Comparison of ENCODE assay signal across 8 mouse cellular contexts in genomic region chr19:44582638-44583309, GRCm38 (mm10). TPM values are rescaled to one million over a fixed set of nuclear protein-coding genes. Genes with fewer than 3 reads are reported as not detected.
DNase-seq lines count a peak whose midpoint lies in the region; ATAC-seq and TF ChIP-seq lines count a peak whose summit lies in the region.

No protein-coding gene starts in this region.

- H3K9me3 ChIP-seq in embryonic facial prominence, embryonic 14.5 days (ENCODE audit: control insufficient read depth, low read length) = no peaks in the 10 kb centered on the region
- H3K9me3 ChIP-seq in kidney, embryonic 14.5 days (ENCODE audit: control insufficient read depth, low read length) = no peaks in the 10 kb centered on the region
- no peaks in the 10 kb centered on the region for H3K9me3 ChIP-seq in limb, embryonic 14.5 days (ENCODE audit: control insufficient read depth, low read length)

- DNase-seq in 416B (ENCODE audit: low read depth) = peak; percentile 83
- peak; percentile 87 to 91 for DNase-seq in adrenal gland, postnatal 4 days (ENCODE audit: low spot score in 2 of 2)
- DNase-seq in embryonic facial prominence, embryonic 14.5 days (ENCODE audit: low spot score) = peak; percentile 86
- peak; percentile 73 to 87 for DNase-seq in heart, adult 9 months (ENCODE audit: low spot score in 2 of 2)
- DNase-seq in limb, embryonic 14.5 days (ENCODE audit: low spot score) = peak; percentile 86
- peak; percentile 76 to 84 for DNase-seq in monocyte, adult 2 months (ENCODE audit: low read depth in 1 of 2, low spot score in 2 of 2)
- peak; percentile 76 to 86 for DNase-seq in spleen, postnatal 14 days (ENCODE audit: low spot score in 2 of 2)

- H3K4me2 ChIP-seq in embryonic facial prominence, embryonic 14.5 days (ENCODE audit: low read depth, low read length) = no peak overlapping the region
- H3K4me2 ChIP-seq in kidney, embryonic 14.5 days (replicated peaks; ENCODE audit: low read depth, low read length) = no peak overlapping the region
- H3K4me2 ChIP-seq in limb, embryonic 14.5 days (replicated peaks; ENCODE audit: low read depth, low read length, severe bottlenecking) = no peak overlapping the region

- ATAC-seq in embryonic facial prominence, embryonic 14.5 days (ENCODE audit: low read depth) = peak; percentile 87
- ATAC-seq in kidney, embryonic 14.5 days (ENCODE audit: low FRiP score, low TSS enrichment) = peak; percentile 86
- peak; percentile 77 for ATAC-seq in limb, embryonic 14.5 days (ENCODE audit: low FRiP score, low read depth)

- H3K9ac ChIP-seq in embryonic facial prominence, embryonic 14.5 days (ENCODE audit: low read depth, low read length) = no peak overlapping the region
- no peak overlapping the region for H3K9ac ChIP-seq in kidney, embryonic 14.5 days (ENCODE audit: low read depth, low read length)
- no peak overlapping the region for H3K9ac ChIP-seq in limb, embryonic 14.5 days (ENCODE audit: low read depth, low read length, severe bottlenecking)

- H3K27me3 ChIP-seq in embryonic facial prominence, embryonic 14.5 days (replicated peaks; ENCODE audit: control insufficient read depth, insufficient read depth, low read length) = peaks cover 29% of the 10 kb centered on the region
- H3K27me3 ChIP-seq in kidney, embryonic 14.5 days (ENCODE audit: control insufficient read depth, insufficient read depth, low read length) = 0 out of 2 replicates have a peak, but pooled peaks cover 3% of the 10 kb centered on the region
- no peaks in the 10 kb centered on the region for H3K27me3 ChIP-seq in limb, embryonic 14.5 days (ENCODE audit: control insufficient read depth, insufficient read depth, low read length)

- no peak overlapping the region for H3K27ac ChIP-seq in embryonic facial prominence, embryonic 14.5 days (replicated peaks; ENCODE audit: low read depth, low read length)
- H3K27ac ChIP-seq in kidney, embryonic 14.5 days (ENCODE audit: low read depth, low read length) = no peak overlapping the region
- H3K27ac ChIP-seq in limb, embryonic 14.5 days (replicated peaks; ENCODE audit: low read depth, low read length) = no peak overlapping the region

- H3K4me3 ChIP-seq in embryonic facial prominence, embryonic 14.5 days (ENCODE audit: low read depth, low read length) = no peak overlapping the region
- no peak overlapping the region for H3K4me3 ChIP-seq in kidney, embryonic 14.5 days (ENCODE audit: low read length)
- H3K4me3 ChIP-seq in limb, embryonic 14.5 days (replicated peaks; ENCODE audit: low read length) = no peak overlapping the region

- no peaks in the 10 kb centered on the region for H3K4me1 ChIP-seq in embryonic facial prominence, embryonic 14.5 days (ENCODE audit: control insufficient read depth, insufficient read depth, low read length)
- no peaks in the 10 kb centered on the region for H3K4me1 ChIP-seq in kidney, embryonic 14.5 days (ENCODE audit: control insufficient read depth, insufficient read depth, low read length)
- no peaks in the 10 kb centered on the region for H3K4me1 ChIP-seq in limb, embryonic 14.5 days (ENCODE audit: control insufficient read depth, insufficient read depth, low read length)

- H3K36me3 ChIP-seq in embryonic facial prominence, embryonic 14.5 days (ENCODE audit: control insufficient read depth, insufficient read depth, low read length) = no peaks in the 10 kb centered on the region
- no peaks in the 10 kb centered on the region for H3K36me3 ChIP-seq in kidney, embryonic 14.5 days (ENCODE audit: control insufficient read depth, insufficient read depth, low read length)
- H3K36me3 ChIP-seq in limb, embryonic 14.5 days (ENCODE audit: control insufficient read depth, insufficient read depth, low read length) = peaks cover 1% of the 10 kb centered on the region; the same call in 1 of the 2 replicates

- no peak for TF ChIP-seq POLR2A in limb, embryonic 14.5 days (IDR thresholded peaks at IDR 0.05; ENCODE audit: borderline replicate concordance, extremely low read depth, insufficient read depth, insufficient read length)

- WGBS in embryonic facial prominence, embryonic 14.5 days = 33% methylated on average over 9 of the region's 9 CpGs
- 28% methylated on average over 9 of the region's 9 CpGs for WGBS in kidney, embryonic 14.5 days
- WGBS in limb, embryonic 14.5 days = 34% methylated on average over 9 of the region's 9 CpGs

RNA-seq across cellular contexts. Expression of gene Hif1an, which starts 20.1 kb away (rescaled TPM):
- total RNA-seq in adrenal gland, postnatal 4 days (2021) = 10 to 100 TPM; 45.1 to 45.5 TPM
- 23.6 and 23.7 TPM in 2 replicates for polyA plus RNA-seq in embryonic facial prominence, embryonic 14.5 days (2014; fragmentation: Nextera tagmentation; extraction: Ambion mirVana)
- 20.6 and 28.0 TPM in 2 replicates for polyA plus RNA-seq in kidney, embryonic 14.5 days (2014; fragmentation: Nextera tagmentation; extraction: Ambion mirVana)
- polyA plus RNA-seq in limb, embryonic 14.5 days (2012; rRNA removed) = 30.1 and 34.0 TPM in 2 replicates
- polyA plus RNA-seq in limb, embryonic 14.5 days (2014; fragmentation: Nextera tagmentation; extraction: Ambion mirVana) = 27.3 and 28.1 TPM in 2 replicates

RNA-seq across cellular contexts. Expression of gene Ndufb8, which starts 27.5 kb away (rescaled TPM):
- 100 to 1,000 TPM; 411 to 441 TPM for total RNA-seq in adrenal gland, postnatal 4 days (2021)
- polyA plus RNA-seq in embryonic facial prominence, embryonic 14.5 days (2014; fragmentation: Nextera tagmentation; extraction: Ambion mirVana) = 503 and 510 TPM in 2 replicates
- 579 and 700 TPM in 2 replicates for polyA plus RNA-seq in kidney, embryonic 14.5 days (2014; fragmentation: Nextera tagmentation; extraction: Ambion mirVana)
- 334 and 452 TPM in 2 replicates for polyA plus RNA-seq in limb, embryonic 14.5 days (2012; rRNA removed)
- 487 and 542 TPM in 2 replicates for polyA plus RNA-seq in limb, embryonic 14.5 days (2014; fragmentation: Nextera tagmentation; extraction: Ambion mirVana)

RNA-seq across cellular contexts. Expression of gene Gm20538, which starts 30.1 kb away (rescaled TPM):
- not detected for total RNA-seq in adrenal gland, postnatal 4 days (2021)
- polyA plus RNA-seq in embryonic facial prominence, embryonic 14.5 days (2014; fragmentation: Nextera tagmentation; extraction: Ambion mirVana) = not detected in 2 replicates
- polyA plus RNA-seq in kidney, embryonic 14.5 days (2014; fragmentation: Nextera tagmentation; extraction: Ambion mirVana) = not detected in 2 replicates
- polyA plus RNA-seq in limb, embryonic 14.5 days (2012; rRNA removed) = not detected in 2 replicates
- polyA plus RNA-seq in limb, embryonic 14.5 days (2014; fragmentation: Nextera tagmentation; extraction: Ambion mirVana) = not detected in 2 replicates

RNA-seq across cellular contexts. Expression of gene Sec31b, which starts 37.1 kb away (rescaled TPM):
- 1 to 10 TPM; 4.5 to 5.8 TPM for total RNA-seq in adrenal gland, postnatal 4 days (2021)
- polyA plus RNA-seq in embryonic facial prominence, embryonic 14.5 days (2014; fragmentation: Nextera tagmentation; extraction: Ambion mirVana) = 0.33 and 0.46 TPM in 2 replicates
- 0.76 and 0.87 TPM in 2 replicates for polyA plus RNA-seq in kidney, embryonic 14.5 days (2014; fragmentation: Nextera tagmentation; extraction: Ambion mirVana)
- 1.5 and 1.6 TPM in 2 replicates for polyA plus RNA-seq in limb, embryonic 14.5 days (2012; rRNA removed)
- 0.14 and 0.34 TPM in 2 replicates for polyA plus RNA-seq in limb, embryonic 14.5 days (2014; fragmentation: Nextera tagmentation; extraction: Ambion mirVana)
